Mouse (Mus musculus): Measurements from ENCODE around the gene Wdr54. TPM values are rescaled to one million over a fixed set of nuclear protein-coding genes. Genes with fewer than 3 reads are reported as not detected.

Wdr54 gene
- total RNA-seq, 2 experiments from 2014 or later: 25.1 to 28.4 TPM

DNA sequence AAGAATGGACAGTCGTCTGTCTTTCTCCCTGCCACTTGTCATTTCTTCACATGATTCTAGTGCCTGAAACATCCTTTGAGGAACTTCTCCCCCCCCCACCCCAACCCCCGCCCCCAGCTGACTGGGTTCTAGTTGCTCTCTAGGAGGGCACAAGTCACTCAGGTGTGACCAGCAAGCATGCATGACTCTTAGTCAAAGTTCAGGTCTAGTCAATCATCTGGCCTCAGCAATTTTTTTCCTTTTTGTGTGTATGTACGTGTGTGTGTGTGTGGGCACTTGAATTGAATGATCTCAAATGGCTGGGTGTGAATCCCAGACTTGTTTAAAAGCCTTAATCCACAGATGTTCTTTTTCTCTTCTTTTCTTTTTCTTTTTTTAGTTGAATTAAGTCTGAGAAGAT lies 22.0 kb downstream of the Wdr54 start:
- DNase-seq (ENCODE audit: extremely low spot score in 1 of 2, low spot score in 1 of 2): no peak

DNA sequence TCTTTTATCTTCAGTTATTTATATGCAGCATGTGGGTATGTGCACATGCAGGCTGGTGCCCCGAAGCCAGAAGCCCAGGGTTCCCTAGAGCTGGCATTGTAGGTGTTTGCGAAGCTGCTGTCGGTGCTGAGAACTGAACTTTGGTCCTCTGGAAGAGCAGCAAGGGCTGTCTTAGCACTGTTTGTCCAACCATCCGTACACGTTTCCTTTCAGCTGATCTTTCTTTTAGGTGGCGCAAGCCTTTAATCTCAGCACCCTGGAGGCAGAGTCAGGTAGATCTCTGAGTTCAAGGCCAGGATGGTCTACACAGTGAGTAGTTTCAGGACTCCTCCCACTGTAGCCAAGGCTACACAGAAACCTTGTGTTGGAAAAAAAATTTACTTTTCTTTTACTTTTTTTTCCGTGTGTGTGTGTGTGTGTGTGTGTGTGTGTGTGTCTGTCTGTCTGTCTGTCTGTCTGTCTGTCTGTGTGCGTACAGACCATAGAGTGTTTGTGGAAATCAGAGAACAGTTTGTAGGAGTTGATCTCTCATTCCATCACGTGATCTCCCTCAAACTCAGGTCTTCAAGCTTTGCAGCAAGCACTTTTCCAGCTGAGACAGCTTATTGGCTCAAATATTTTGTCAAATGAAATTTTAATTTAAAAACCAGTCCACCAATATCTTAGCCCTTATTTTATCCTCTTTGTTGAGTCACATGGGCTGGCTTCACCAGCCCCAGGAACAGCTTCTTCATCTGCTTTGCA lies 23.8 kb downstream of the Wdr54 start:
- DNase-seq (ENCODE audit: extremely low spot score in 1 of 2, low spot score in 1 of 2): no peak

DNA sequence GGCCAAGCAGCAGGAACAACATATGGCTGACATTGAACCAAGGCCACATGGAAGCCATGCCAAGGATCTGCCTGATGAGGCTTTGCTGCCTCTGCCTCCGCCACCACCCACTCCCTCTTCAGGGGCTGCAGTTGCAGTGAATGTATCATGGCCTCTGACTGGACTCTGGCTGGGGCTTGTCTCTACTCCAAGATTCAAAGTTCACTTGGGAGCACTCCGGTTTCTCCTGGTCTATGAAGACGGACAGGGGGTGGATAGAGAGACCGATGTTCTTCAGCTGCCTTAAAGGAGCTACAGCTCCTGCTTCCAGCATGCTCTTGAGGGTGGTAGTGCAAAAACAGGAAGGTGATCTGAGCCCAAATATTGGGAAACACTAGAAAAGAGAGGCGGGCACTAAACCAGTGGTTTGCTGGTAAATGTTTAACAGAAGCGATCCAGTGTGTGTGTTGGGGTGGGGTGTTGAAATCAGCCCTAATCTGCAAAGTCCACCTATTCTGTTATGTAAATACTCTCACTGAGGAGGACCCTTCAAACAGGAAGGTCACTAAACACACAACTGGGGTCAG lies 24.6 kb downstream of the Wdr54 start:
- no peak for DNase-seq (ENCODE audit: extremely low spot score in 1 of 2, low spot score in 1 of 2)

DNA sequence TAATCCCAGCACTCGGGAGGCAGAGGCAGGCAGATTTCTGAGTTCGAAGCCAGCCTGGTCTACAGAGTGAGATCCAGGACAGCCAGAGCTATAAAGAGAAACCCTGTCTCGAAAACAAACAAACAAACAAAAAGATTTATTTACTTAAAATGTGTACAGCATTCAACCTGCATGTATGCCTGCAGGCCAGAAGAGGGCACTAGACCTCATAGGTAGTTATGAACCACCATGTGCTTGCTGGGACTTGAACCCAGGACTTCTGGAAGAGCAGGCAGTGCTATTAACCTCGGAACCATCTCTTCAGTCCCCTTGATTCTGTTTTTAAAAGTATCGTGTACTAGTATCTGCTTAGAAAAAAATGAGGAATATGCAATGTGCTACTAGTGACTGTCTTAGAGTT lies 28.8 kb downstream of the Wdr54 start:
- DNase-seq (ENCODE audit: extremely low spot score in 1 of 2, low spot score in 1 of 2): no peak

DNA sequence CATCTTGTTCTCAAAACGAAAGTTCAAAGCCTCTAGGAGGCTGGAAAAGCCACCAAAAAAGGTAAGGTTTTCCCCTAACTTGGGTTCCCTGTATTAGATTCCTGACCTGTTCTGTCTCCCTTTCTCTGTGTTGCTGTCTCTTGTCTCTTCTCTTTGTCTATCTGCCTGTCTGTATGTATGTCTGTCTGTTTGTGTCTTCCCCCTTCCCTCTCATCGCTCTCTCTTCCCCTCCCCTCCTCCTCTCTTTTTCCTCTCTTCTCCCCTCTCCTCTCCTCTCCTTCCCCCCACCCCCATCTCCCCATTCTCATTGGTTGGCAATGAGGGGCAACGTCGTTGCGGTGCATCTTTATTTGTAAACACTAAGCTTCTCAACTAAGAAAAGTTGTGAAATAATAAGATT lies 30.9 kb downstream of the Wdr54 start, which contains the start of gene Ino80b:
Gene Ino80b, minus strand, starts transcription at position 101 of the 400 bp plus-strand sequence.
- no peak for DNase-seq (ENCODE audit: extremely low spot score in 1 of 2, low spot score in 1 of 2)

DNA sequence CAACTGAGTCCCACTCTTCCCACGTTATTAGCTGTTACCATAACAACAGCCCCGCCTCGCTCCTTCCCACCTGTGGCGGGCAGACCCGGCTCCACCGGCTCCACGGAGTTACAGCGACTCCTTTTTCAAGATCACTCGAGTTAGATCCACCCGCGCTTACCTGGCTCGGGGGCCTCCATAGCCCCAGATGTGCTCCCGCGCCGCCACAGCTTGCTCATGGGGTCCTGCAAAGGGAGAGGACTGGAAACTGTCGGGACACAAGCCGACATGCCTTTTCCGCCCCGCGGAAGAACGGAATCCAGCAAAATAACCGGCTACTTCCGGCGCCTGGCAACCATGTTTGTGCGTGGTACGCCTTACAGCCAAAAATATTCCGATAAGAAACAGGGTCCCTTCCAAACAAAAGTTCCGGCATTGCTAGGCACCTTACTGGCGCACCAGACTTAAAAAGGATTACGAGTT lies 31.3 kb downstream of the Wdr54 start:
- peak; percentile 77 to 81 for DNase-seq (ENCODE audit: extremely low spot score in 1 of 2, low spot score in 1 of 2)

DNA sequence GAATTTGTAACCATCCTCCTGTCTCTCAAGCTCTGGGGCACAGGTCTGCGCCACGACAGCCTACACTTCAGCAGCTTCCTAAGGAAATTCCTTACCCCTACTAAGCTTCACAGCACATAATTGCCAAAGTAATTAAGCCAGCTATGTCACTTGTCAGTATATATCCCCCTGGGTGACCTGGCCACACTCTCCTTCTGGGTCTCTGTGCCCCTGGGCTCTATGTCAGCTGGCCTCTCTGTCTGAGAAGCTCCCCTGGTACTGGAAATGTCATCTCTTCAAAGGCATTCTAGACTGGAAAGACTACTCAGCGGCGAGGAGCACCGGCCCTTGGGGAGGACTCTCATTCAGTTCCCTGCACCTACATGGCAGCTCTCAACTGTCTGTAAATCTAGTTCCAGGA lies 33.2 kb downstream of the Wdr54 start:
- no peak for DNase-seq (ENCODE audit: extremely low spot score in 1 of 2, low spot score in 1 of 2)

DNA sequence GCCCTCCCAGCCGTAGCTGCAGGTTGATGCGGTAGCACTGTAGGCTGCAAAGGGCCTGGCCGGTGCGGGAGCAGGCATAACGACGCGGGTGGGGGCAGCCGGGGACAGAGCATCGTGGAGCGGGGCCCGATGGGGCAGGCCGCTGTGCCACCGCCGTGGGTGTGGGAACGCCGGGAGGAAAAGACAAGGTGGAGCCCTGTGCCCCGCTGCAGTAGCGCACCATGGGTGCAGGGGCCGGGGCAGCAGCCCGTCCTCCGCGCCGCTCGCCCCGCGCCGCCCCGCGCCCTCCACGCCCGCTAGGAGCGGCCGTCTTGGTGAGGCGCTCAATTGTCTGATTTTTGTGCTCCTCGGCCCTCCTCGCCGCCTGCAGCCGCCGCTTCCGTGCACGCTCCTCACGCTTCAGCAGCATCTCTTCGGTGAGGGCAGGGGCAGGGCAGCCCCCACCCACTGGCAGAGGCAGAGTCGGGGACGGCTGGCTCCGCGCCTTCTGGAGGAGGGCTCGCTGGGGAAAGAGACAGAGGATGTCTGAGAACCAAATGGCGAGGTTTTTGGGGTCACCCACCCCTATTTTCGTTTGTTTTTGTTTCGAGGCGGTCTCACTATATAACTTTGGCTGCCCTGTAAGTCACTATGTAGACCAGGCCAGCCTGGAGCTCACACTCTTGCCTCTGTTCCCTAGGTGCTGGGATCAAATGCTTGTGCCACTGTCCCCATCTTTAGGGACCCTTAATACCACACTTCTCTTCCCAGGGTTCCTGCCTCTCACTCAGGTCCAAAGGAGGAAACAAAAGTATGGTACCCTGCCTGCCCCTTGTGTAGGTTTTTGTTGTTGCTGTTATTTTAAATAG lies 34.1 kb downstream of the Wdr54 start:
- peak in 1 of 2 experiments; percentile 4 for DNase-seq (ENCODE audit: extremely low spot score in 1 of 2, low spot score in 1 of 2)

DNA sequence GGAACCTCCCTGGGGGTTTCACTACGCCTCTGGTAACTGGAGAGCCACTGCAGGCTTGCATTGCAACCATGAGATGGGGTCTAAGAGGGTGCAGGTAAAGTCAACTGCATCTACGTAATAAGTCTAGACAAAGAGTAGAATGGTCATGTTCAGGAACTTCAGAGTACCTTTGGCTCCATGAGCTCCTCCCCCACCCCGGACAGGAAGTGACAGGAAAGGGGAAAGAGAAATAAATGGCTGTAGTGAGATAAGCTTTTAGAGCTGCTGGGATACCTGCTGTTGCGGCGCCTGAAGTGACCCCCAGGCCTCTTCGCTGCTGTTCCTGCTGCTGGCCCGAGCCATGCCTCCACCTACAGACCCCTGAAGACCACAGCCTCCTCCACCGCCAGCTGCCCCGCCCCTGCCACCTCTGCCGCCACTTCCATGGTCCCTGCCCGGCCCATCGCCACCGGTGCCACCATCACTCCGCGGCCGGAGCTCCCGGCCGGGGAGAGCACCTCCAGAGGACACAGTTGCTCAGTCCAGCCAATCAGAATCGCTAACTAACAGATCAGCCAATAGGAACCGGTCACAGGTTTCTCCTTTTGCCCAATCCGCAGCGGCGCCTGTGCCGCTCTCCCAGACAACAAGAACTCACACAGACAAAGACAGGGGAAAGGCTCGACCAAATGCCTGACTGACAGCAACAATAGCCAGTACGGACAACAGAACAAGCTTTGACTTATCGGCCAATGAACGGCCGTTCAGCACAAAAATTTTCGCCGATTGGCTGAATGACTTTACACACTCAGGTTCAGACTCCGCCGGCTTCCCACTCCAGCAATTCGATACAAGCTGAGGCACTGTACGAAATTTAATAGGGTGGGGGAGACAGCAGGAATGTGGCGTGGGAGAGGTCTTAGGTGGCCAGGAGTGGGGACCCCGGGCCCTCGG lies 35.0 kb downstream of the Wdr54 start, which contains the start of gene Wbp1:
Gene Wbp1, minus strand, starts transcription at position 630 of the 933 bp plus-strand sequence.
- peak; percentile 72 to 80 for DNase-seq (ENCODE audit: extremely low spot score in 1 of 2, low spot score in 1 of 2)

DNA sequence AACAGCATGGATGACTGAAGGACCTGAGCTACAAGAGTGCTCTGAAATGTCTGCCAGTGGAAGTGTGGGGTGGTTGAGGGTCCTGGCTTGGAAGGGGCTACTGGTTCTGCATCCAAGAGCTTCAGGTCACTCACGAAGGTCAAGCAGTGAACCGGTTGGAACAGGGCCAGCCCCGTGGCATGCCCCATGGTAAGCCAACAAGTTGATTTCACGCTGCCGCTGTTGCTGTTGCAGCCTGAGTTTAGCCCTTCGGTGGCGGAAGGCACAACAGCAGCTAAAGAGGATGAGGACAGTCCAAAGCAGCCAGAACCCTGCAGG lies 36.5 kb downstream of the Wdr54 start:
- no peak for DNase-seq (ENCODE audit: extremely low spot score in 1 of 2, low spot score in 1 of 2)

DNA sequence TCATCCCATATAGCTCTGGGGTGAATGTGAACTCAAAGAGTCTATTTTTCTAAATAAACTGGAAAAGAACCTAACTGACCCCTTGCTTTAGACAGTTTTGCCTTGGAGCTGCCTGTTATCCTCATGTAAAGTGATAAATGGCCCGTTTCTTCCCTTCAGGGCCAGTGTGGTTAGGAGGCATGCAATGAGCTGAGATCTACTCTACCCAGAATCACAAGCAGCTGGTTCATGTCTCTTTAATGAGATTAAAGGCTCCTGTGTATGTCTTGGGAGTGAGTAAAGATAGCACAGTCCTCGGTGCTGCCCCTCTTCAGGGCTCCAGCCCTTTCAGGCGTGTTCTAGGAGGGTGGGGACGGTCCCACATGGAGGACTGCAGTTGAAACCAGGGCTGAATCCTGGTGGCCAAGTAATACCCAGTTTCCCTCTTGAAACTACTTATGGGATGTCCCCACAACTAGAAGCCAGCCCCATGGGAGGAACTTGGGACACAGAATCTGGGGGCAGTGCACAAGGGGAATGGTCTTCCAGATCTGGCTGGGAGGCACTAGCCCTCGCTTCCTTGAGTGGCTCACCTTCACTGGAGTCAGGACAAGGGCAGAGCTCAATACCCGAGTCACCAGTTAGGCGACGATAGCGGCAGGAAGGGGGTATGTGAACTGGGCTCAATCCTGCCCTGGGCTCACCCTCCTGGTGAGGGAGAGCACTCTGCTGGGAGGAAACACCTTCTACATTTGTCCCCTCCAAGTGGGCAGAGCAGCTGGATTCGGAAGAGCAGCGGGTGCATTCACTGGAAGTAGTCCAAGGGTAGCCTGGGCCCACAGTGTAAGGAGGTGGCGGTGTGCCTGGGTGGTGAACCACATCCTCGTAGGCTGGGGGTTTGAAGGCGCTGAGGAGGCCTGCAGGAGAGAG lies 37.1 kb downstream of the Wdr54 start:
- no peak for DNase-seq (ENCODE audit: extremely low spot score in 1 of 2, low spot score in 1 of 2)

DNA sequence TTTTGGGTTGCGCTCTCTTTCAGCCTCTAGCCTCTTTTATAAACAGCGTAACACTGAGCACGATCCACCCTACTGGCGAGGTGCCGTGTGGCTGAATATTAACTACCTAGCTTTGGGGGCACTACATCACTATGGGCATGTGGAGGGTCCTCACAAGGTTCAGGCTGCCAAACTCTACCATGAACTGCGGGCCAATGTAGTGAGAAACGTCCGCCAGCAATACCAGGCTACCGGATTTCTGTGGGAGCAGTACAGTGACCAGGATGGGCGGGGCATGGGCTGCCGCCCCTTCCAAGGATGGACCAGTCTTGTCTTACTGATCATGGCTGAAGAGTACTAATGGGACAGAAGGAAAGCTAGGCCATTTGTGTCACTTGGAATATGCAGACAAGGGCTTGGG lies 37.8 kb downstream of the Wdr54 start:
- no peak for DNase-seq (ENCODE audit: extremely low spot score in 1 of 2, low spot score in 1 of 2)

DNA sequence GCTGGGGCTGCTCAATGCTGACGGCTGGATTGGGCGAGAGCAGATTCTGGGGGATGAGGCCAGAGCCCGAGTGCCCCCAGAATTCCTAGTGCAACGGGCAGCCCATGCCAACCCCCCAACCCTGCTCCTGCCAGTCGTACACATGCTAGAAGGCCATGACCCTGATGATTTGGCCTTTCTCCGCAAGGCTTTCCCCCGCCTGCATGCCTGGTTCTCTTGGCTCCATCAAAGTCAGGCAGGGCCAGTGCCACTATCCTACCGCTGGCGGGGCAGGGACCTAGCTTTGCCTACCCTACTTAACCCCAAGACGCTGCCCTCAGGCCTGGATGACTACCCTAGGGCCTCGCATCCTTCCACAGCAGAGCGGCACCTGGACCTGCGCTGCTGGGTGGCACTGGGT lies 38.6 kb downstream of the Wdr54 start:
- no peak for DNase-seq (ENCODE audit: extremely low spot score in 1 of 2, low spot score in 1 of 2)

DNA sequence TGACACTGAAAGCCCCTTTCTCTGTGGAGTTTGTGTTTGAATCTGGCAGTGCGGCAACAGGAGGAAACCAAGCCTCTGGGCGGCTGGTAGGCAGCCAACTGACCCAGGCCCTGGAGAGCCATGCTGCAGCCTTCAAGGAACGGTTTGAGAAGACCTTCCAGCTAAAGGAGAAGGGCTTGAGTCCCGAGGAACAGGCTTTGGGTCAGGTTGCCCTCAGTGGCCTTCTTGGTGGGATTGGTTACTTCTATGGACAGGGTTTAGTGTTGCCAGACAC lies 39.1 kb downstream of the Wdr54 start:
- DNase-seq (ENCODE audit: extremely low spot score in 1 of 2, low spot score in 1 of 2): no peak

DNA sequence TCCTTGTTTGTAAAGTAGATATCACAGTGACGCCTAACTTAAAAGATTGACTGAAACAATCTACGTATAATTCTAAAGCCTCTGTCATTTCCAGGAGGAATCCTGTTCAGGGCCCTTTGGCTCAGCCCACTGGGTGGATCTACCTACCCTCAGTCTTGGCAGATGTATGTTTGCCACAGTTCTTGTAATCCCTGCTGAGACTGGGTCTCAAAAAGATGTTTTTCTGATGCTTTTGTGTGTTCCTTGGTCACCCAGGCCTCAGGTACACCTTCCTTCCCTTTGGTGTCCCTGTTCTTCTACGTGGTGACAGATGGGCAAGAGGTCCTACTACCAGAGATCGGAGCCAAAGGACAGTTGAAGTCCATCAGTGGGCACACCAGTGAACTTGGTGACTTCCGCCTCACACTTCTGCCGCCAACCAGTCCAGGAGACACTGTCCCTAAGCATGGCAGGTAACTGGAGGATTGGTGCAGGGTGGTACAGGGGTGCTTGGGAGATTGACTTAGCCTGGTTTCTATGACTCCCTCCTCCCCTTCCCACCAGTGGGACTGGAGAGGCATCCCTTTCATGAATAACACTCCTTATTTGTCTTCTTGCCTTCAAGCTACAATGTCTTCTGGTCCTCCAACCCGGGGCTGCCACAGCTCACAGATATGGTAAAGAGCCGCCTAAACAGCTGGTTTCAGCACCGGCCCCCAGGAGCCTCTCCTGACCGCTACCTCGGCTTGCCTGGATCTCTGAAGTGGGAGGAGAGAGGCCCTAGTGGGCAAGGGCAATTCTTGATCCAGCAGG lies 39.6 kb downstream of the Wdr54 start:
- DNase-seq (ENCODE audit: extremely low spot score in 1 of 2, low spot score in 1 of 2): no peak

DNA sequence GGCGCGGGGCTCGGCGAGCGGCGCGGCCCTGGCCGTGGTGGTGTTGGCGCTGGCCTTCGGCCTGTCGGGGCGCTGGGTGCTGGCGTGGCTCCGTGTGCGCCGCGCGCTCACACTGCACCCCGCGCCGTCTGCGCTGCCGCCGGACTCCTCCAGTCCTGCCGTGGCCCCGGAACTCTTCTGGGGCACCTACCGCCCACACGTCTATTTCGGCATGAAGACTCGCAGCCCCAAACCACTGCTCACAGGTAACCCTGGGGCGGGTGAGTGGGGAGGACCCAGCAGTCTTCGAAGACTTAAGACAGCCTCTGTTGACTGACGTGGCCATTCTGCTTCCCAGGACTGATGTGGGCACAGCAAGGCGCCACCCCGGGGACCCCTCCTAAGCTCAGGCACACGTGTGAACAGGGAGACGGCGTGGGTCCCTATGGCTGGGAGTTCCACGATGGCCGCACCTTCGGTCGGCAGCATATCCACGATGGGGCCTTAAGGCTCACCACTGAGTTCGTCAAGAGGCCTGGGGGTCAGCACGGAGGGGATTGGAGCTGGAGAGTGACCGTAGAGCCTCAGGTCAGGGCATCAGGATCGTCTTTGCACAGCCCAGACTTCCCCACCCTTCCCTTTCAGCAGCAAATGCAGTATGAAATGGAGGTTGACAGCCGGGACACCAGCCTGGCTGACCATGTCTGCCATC lies 40.4 kb downstream of the Wdr54 start:
- no peak for DNase-seq (ENCODE audit: extremely low spot score in 1 of 2, low spot score in 1 of 2)

DNA sequence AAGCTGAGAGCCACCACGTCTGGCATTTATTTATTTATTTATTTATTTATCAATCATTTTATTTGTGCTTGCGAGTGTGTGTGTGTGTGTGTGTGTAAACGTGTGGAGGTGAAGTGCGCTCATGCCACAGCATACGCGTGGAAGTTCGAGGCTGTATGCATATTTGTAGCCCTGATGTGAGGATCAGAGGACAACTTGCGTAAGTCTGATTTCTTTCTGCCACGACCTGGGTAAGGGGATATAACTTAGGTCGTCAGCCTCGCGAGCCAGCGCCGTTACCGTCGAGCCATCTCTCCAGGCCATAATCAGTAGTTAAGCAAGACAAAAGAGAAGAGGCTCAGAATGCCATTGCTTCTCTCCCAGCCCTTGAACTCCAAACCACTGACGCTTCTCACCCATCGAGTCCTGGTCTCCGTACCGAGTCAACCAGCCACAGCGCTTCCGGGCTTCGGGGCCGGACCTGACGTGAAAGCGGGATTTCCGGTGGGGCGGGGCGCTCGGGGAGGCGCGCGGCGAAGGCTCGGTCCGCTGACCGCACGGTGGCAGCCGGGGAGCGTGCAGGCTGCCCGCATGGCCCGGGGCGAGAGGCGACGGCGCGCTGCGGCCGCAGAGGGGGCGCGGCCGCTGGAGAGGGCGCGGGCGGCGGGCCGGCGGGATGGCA lies 41.1 kb downstream of the Wdr54 start, which contains the start of gene Mogs:
Gene Mogs, plus strand, starts transcription at position 486 of the 661 bp plus-strand sequence.
- peak; percentile 85 to 88 for DNase-seq (ENCODE audit: extremely low spot score in 1 of 2, low spot score in 1 of 2)

Data from layer of hippocampus, postnatal 25 days (tissue).